Mouse (Mus musculus) bone marrow, adult 2 months (tissue): ENCODE data around the gene Shq1.

Source experiments
- CTCF ChIP-seq: fragments of 200-500 bp; IDR thresholded peaks from 2 replicates; pipeline ENCODE4 v1.5.1; 2011; ENCODE audit warnings: low read length, control low read depth; ENCODE audit not compliant: control insufficient read depth, insufficient read depth
- POLR2A ChIP-seq: fragments of 200-500 bp; IDR thresholded peaks from 2 replicates; pipeline ENCODE4 v1.6.1; 2011; ENCODE audit warnings: low read depth, mild to moderate bottlenecking, control low read depth, low read length, borderline replicate concordance; ENCODE audit not compliant: control insufficient read depth

DNA sequence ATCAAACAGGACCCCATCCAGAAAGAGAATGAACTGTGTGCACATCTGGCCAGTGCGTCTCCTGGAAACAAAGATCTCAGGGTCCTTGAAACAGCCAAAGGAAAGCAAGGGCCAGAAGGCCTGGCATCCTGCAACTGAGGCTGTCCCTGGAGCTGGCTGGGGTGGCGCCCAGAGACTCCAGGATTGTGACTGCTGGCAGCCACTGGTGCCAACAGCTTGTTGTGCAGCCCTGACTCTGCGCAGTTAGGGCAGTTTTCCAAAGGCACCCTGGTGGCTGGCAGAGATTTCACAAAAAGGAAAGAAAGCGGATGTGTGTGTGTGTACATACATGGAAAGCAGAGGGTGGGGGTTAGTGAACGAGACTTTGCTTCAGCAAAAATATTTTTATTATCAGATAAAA is 10.6 kb downstream of the Shq1 start:
- no peak for TF ChIP-seq POLR2A
- TF ChIP-seq CTCF = no peak
